Mouse (Mus musculus): ENCODE measurements around the gene Tcf20. TPM values are rescaled to one million over a fixed set of nuclear protein-coding genes. Genes with fewer than 3 reads are reported as not detected.
"Not testable (repeated sequence)": the region's sequence is repeated elsewhere in the genome, so short reads cannot be mapped to it uniquely, and the experiment has no call there.

Gene Tcf20
- total and polyA plus RNA-seq, 3 experiments: 24.2 to 146 (median 128) TPM

DNA sequence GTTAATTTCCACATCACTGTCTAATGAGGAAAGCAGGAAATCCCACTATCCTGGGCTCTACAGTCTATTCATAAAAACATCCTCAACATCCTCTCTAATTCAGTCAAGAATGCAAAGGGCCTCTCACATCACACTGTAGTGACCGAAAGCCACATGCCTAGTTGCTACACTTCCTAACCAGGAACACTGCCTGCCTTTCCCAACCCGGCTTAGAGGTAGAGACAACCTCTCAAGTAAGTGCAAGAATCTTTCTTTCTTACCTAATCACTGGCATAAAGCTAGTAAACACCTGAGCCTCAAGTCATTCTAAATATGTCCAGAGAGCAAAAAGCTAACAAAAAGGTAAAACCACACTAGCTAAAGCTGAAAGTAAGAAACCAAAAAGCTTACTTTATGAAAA lies 110.8 kb downstream of the Tcf20 start:
- TF ChIP-seq GATA2 (IDR thresholded peaks at IDR 0.05; ENCODE audit: borderline replicate concordance, low read depth, low read length) (no peak), TAL1 (conservative IDR thresholded peaks at IDR 0.05; ENCODE audit: low read depth, low read length) (no peak), GATA1 (IDR thresholded peaks at IDR 0.05; ENCODE audit: borderline replicate concordance, low read length) (no peak), CTCF (IDR thresholded peaks at IDR 0.05; ENCODE audit: low read depth, low read length) (no peak), POLR2AphosphoS5 (IDR thresholded peaks at IDR 0.05; ENCODE audit: insufficient replicate concordance, low read depth, low read length) (no peak)
- Histone ChIP-seq H3K4me3 (ENCODE audit: low read depth, low read length) (no peak overlapping the region), H3K4me1 (ENCODE audit: insufficient read depth, low read depth, low read length) (peaks cover 2% of the 10 kb centered on the region; the same call in 1 of the 2 replicates), H3K9me3 (replicated peaks) (no peaks in the 10 kb centered on the region), H3K36me3 (replicated peaks) (peaks cover 6% of the 10 kb centered on the region), H3K27me3 (ENCODE audit: insufficient read depth, low read length) (no peaks in the 10 kb centered on the region)
- ATAC-seq (ENCODE audit: extremely low read depth, insufficient number of reproducible peaks, low FRiP score, poor library complexity, severe bottlenecking) (no peak), DNase-seq (ENCODE audit: low spot score) (no peak)

DNA sequence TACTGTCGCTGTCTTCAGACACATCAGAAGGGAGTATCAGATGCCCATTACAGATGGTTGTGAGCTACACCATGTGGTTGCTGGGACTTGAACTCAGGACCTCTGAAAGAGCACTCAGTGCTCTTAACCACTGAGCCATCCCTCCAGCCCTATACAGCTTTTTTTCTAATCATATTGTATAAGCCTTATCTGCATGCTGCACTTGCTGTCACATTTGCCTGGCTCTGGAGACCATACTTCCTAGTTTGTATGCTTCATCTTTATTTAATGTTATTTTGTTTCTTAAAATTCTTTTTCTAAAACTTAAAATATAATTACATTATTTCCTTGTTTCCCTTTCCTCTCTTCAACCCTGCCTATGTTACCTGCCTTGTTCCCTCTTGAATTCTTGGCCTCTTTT lies 115.6 kb downstream of the Tcf20 start:
- H3K4me1 ChIP-seq (ENCODE audit: insufficient read depth, low read depth, low read length): no peaks in the 10 kb centered on the region; the same call in 1 of the 2 replicates
- H3K9me3 ChIP-seq (replicated peaks): 0 out of 2 replicates have a peak, but pooled peaks cover 1% of the 10 kb centered on the region
- ATAC-seq (ENCODE audit: extremely low read depth, insufficient number of reproducible peaks, low FRiP score, poor library complexity, severe bottlenecking) (no peak), DNase-seq (ENCODE audit: low spot score) (no peak)
- no peak overlapping the region for H3K4me3 ChIP-seq (ENCODE audit: low read depth, low read length)
- H3K36me3 ChIP-seq (replicated peaks): peaks cover 17% of the 10 kb centered on the region
- no peaks in the 10 kb centered on the region for H3K27me3 ChIP-seq (ENCODE audit: insufficient read depth, low read length)
- TF ChIP-seq TAL1 (conservative IDR thresholded peaks at IDR 0.05; ENCODE audit: low read depth, low read length) (no peak), GATA1 (IDR thresholded peaks at IDR 0.05; ENCODE audit: borderline replicate concordance, low read length) (no peak)

DNA sequence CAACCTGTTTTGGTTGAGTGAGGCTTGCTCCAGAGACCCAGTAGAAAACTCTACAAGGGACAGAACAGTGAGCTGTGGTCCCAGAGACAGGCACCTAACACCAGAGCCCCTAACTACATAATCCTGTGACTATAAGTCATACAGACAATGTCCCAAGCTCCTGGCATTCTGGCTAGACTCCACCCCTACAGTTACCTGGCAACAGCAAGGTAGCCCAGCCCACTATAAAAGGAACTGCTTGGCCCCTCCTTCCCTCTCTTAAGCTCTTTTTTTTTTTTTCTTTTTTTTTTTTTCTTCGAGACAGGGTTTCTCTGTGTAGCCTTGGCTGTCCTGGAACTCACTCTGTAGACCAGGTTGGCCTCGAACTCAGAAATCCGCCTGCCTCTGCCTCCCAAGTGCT lies 121.4 kb downstream of the Tcf20 start:
- peaks cover 29% of the 10 kb centered on the region for H3K36me3 ChIP-seq (replicated peaks)
- not testable (repeated sequence) for ATAC-seq (ENCODE audit: extremely low read depth, insufficient number of reproducible peaks, low FRiP score, poor library complexity, severe bottlenecking); DNase-seq (ENCODE audit: low spot score); H3K4me3 ChIP-seq (ENCODE audit: low read depth, low read length); H3K4me1 ChIP-seq (ENCODE audit: insufficient read depth, low read depth, low read length); H3K27me3 ChIP-seq (ENCODE audit: insufficient read depth, low read length); H3K9me3 ChIP-seq (replicated peaks)

DNA sequence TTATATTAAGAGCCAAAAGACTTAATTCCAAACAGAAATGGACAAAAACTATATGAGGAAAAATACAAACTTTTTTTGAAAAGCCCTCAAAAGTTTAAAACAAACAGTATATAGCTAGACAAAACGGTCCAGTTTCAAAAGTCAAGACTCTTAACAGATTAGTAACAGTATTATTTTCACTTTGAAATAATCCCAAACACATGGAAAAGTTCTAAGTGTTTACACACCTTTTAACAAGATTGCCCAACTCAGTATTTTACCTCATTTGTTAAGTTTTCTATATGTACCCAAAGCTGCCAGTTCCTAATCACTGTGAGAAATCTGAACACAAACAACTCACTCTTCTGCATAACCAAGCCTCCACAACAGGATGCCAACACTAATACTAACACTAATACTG lies 124.0 kb downstream of the Tcf20 start:
- H3K4me3 ChIP-seq (ENCODE audit: low read depth, low read length): no peak overlapping the region
- H3K27me3 ChIP-seq (ENCODE audit: insufficient read depth, low read length): no peaks in the 10 kb centered on the region
- H3K4me1 ChIP-seq (ENCODE audit: insufficient read depth, low read depth, low read length): no peaks in the 10 kb centered on the region; the same call in 1 of the 2 replicates
- no peak for DNase-seq (ENCODE audit: low spot score)
- H3K36me3 ChIP-seq (replicated peaks): peaks cover 23% of the 10 kb centered on the region
- no peak for ATAC-seq (ENCODE audit: extremely low read depth, insufficient number of reproducible peaks, low FRiP score, poor library complexity, severe bottlenecking)
- H3K9me3 ChIP-seq (replicated peaks): 0 out of 2 replicates have a peak, but pooled peaks cover 4% of the 10 kb centered on the region
- TF ChIP-seq CTCF (IDR thresholded peaks at IDR 0.05; ENCODE audit: low read depth, low read length) (no peak), POLR2AphosphoS5 (IDR thresholded peaks at IDR 0.05; ENCODE audit: insufficient replicate concordance, low read depth, low read length) (no peak), GATA1 (IDR thresholded peaks at IDR 0.05; ENCODE audit: borderline replicate concordance, low read length) (no peak), GATA2 (IDR thresholded peaks at IDR 0.05; ENCODE audit: borderline replicate concordance, low read depth, low read length) (no peak), TAL1 (conservative IDR thresholded peaks at IDR 0.05; ENCODE audit: low read depth, low read length) (no peak)

DNA sequence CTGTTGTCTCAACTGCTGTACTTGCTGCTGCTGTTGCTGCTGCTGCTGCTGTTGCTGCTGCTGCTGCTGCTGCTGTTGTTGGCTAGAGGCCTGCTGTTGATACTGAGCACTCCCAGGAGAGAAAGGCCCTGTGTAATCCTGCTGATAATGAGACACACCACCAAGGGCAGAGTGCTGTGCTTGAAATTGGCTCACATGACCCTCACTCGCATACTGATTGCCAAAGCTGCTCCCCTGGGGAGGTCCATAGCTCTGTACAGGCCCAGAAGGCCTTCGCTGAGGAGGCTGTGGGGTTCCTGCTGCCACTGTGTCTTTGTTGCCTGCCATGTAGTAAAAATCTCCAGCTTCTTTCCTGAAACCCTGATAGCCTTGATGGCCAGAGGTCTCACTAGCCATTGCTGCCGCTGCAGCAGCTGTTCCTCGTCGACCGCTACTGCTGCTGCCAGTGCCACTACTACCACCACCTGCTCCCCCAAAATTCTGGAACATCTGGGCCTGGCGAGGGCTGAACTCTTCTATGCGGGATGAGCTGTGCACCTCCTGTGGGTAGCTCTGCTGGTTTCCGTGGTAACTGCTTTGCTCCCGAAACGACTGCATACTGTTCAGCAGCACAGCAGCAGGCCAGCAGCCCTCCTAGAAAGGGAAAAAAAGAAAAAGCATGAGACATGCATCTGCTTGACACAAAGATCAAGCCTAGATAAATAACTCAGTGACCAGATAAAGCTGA lies 130.9 kb downstream of the Tcf20 start:
- DNase-seq (ENCODE audit: low spot score): no peak
- H3K36me3 ChIP-seq (replicated peaks): peaks cover 59% of the 10 kb centered on the region
- no peak for ATAC-seq (ENCODE audit: extremely low read depth, insufficient number of reproducible peaks, low FRiP score, poor library complexity, severe bottlenecking)
- TF ChIP-seq POLR2AphosphoS5 (IDR thresholded peaks at IDR 0.05; ENCODE audit: insufficient replicate concordance, low read depth, low read length) (no peak), TAL1 (conservative IDR thresholded peaks at IDR 0.05; ENCODE audit: low read depth, low read length) (no peak), GATA2 (IDR thresholded peaks at IDR 0.05; ENCODE audit: borderline replicate concordance, low read depth, low read length) (no peak), CTCF (IDR thresholded peaks at IDR 0.05; ENCODE audit: low read depth, low read length) (no peak), GATA1 (IDR thresholded peaks at IDR 0.05; ENCODE audit: borderline replicate concordance, low read length) (no peak)
- no peak overlapping the region for H3K4me3 ChIP-seq (ENCODE audit: low read depth, low read length)
- H3K27me3 ChIP-seq (ENCODE audit: insufficient read depth, low read length): no peaks in the 10 kb centered on the region
- H3K9me3 ChIP-seq (replicated peaks): no peaks in the 10 kb centered on the region
- H3K4me1 ChIP-seq (ENCODE audit: insufficient read depth, low read depth, low read length): no peaks in the 10 kb centered on the region

DNA sequence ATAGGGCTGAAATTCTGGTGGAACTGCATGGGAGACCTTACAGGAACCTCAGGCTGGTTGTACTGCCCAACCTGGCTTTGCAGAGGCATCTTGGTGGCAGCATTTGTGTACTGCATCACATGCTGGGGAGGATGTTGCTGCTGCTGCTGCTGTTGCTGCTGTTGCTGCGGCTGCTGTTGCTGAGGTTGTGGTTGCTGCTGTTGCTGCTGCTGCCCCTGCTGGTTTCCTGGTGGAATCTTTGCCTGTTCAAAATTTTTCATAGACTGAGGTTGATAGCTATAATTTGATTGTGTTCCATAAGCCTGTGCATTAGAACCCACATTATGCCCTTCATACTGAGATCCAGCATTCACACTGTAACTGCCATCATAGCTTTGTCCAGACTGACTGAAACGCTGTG lies 131.6 kb downstream of the Tcf20 start:
- no peaks in the 10 kb centered on the region for H3K9me3 ChIP-seq (replicated peaks)
- DNase-seq (ENCODE audit: low spot score) (no peak), ATAC-seq (ENCODE audit: extremely low read depth, insufficient number of reproducible peaks, low FRiP score, poor library complexity, severe bottlenecking) (no peak)
- no peak overlapping the region for H3K4me3 ChIP-seq (ENCODE audit: low read depth, low read length)
- peaks cover 65% of the 10 kb centered on the region for H3K36me3 ChIP-seq (replicated peaks)
- TF ChIP-seq CTCF (IDR thresholded peaks at IDR 0.05; ENCODE audit: low read depth, low read length): no peak
- no peaks in the 10 kb centered on the region for H3K27me3 ChIP-seq (ENCODE audit: insufficient read depth, low read length)
- H3K4me1 ChIP-seq (ENCODE audit: insufficient read depth, low read depth, low read length): no peaks in the 10 kb centered on the region

DNA sequence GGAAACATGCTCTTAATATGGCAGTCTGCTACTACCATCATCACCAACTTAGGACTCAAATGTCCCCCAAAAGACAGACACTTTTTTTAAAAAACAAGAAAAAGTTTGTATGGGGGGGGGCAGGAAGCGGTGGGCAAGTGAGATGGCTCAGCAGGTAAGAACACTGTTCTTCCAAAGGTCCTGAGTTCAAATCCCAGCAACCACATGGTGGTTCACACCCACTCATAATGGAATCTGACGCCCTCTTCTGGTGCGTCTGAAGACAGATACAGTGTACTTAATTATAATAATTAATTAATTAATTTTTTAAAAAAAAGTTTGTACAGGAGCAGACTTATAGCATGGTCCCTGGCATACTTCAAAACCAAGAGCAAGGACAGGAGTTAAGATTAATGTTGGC lies 148.5 kb downstream of the Tcf20 start:
- H3K4me1 ChIP-seq (ENCODE audit: insufficient read depth, low read depth, low read length): peaks cover 3% of the 10 kb centered on the region; the same call in 1 of the 2 replicates
- no peaks in the 10 kb centered on the region for H3K9me3 ChIP-seq (replicated peaks)
- H3K36me3 ChIP-seq (replicated peaks): peaks cover 48% of the 10 kb centered on the region
- no peaks in the 10 kb centered on the region for H3K27me3 ChIP-seq (ENCODE audit: insufficient read depth, low read length)
- H3K4me3 ChIP-seq (ENCODE audit: low read depth, low read length): no peak overlapping the region
- TF ChIP-seq GATA2 (IDR thresholded peaks at IDR 0.05; ENCODE audit: borderline replicate concordance, low read depth, low read length) (no peak), GATA1 (IDR thresholded peaks at IDR 0.05; ENCODE audit: borderline replicate concordance, low read length) (no peak), CTCF (IDR thresholded peaks at IDR 0.05; ENCODE audit: low read depth, low read length) (no peak), TAL1 (conservative IDR thresholded peaks at IDR 0.05; ENCODE audit: low read depth, low read length) (no peak), POLR2AphosphoS5 (IDR thresholded peaks at IDR 0.05; ENCODE audit: insufficient replicate concordance, low read depth, low read length) (no peak)
- DNase-seq (ENCODE audit: low spot score) (no peak), ATAC-seq (ENCODE audit: extremely low read depth, insufficient number of reproducible peaks, low FRiP score, poor library complexity, severe bottlenecking) (no peak)
